Comparison of ENCODE assay signal across 27 mouse cellular contexts in the genomic region with DNA sequence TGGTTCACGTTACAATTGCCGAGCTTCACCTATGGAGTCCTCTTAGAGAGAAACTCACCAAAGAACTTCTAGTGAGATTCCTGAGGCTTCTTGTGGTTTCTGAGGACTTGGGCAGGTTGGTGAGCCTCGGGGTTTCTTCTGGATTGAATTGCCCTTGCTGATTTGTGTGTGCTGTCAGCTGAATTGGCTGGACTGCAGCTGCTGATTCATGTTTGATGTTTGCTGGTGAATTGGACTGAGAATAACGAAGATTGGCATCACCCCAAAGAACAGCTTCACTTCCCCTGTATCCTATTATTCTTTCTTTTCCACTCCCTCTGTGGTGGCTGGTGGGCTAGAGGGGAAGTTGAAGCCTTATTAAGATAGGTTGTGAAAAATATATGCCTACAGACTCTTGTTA.
A peak's percentile ranks its signal among the peaks of the same experiment; 100 is the strongest.
DNase-seq lines count a peak whose midpoint lies in the region; ATAC-seq and TF ChIP-seq lines count a peak whose summit lies in the region.
"Had no signal": no experiment of that assay in that cellular context is flagged by ENCODE, and none has a peak within 500 bp of the region (broad histone marks: within the 10 kb centered on the region; RNA-seq: fewer than 3 reads in every experiment).

No protein-coding gene starts in this region.

- no peaks in the 10 kb centered on the region for H3K4me1 ChIP-seq in forebrain, embryonic 15.5 days
- H3K4me1 ChIP-seq: forebrain, embryonic 12.5 days had no signal

- H3K4me3 ChIP-seq in forebrain, embryonic 15.5 days: no peak overlapping the region
- H3K4me3 ChIP-seq: embryonic facial prominence, embryonic 13.5 days; embryonic facial prominence, embryonic 15.5 days; erythroblast, embryonic 14.5 days; forebrain, embryonic 10.5 days; forebrain, embryonic 12.5 days had no signal

- DNase-seq in 3T3-L1 (ENCODE audit: low read depth, low spot score): peak; percentile 17
- DNase-seq in Muller cell, postnatal 12 days (ENCODE audit: inconsistent ontology term): peak; percentile 24
- DNase-seq in brain, embryonic 14.5 days (ENCODE audit: low read depth): peak; percentile 36
- no peak for DNase-seq in testis, postnatal 14 days (ENCODE audit: low spot score)
- DNase-seq: adrenal gland, adult 8-10 months; adrenal gland, postnatal 14 days; adrenal gland, postnatal 36 days; B cell, adult 2 months; cerebellum, adult 11 months; cerebellum, adult 18-20 months; cerebellum, adult 8-10 months; cerebellum, adult 9-11 months; cerebellum, postnatal 14 days; cerebellum, postnatal 36 days; embryo, embryonic 11 days; forebrain, postnatal 0 days had no signal

- H3K9ac ChIP-seq in forebrain, embryonic 15.5 days (replicated peaks): no peak overlapping the region
- H3K9ac ChIP-seq: embryonic facial prominence, embryonic 13.5 days; embryonic facial prominence, embryonic 15.5 days; forebrain, embryonic 12.5 days; forebrain, postnatal 0 days had no signal

- H3K27me3 ChIP-seq in forebrain, embryonic 15.5 days: no peaks in the 10 kb centered on the region
- H3K27me3 ChIP-seq: embryonic facial prominence, embryonic 13.5 days; embryonic facial prominence, embryonic 15.5 days; forebrain, embryonic 12.5 days; Patski had no signal

- TF ChIP-seq CTCF in brain, embryonic 14.5 days (IDR thresholded peaks at IDR 0.05; ENCODE audit: borderline replicate concordance, extremely low read depth, insufficient read depth, insufficient read length): no peak

- TF ChIP-seq POLR2A in brain, embryonic 14.5 days (IDR thresholded peaks at IDR 0.05; ENCODE audit: borderline replicate concordance, extremely low read depth, insufficient read depth, insufficient read length, poor library complexity, severe bottlenecking): no peak

- 63% methylated on average over 4 of the region's 4 CpGs for WGBS in forebrain, embryonic 15.5 days

- no peak for ATAC-seq in forebrain, embryonic 15.5 days (replicated peaks)
- ATAC-seq: activated CD4-positive, CD25-positive, alpha-beta regulatory T cell, adult 4 months; CD4-positive, CD25-positive, alpha-beta regulatory T cell, adult 4 months; forebrain, embryonic 14.5 days; forebrain, postnatal 0 days; Patski had no signal

- no peaks in the 10 kb centered on the region for H3K9me3 ChIP-seq in forebrain, embryonic 15.5 days
- H3K9me3 ChIP-seq: embryonic facial prominence, embryonic 13.5 days; embryonic facial prominence, embryonic 15.5 days; forebrain, embryonic 12.5 days had no signal

- no peak overlapping the region for H3K27ac ChIP-seq in forebrain, embryonic 15.5 days (replicated peaks)
- H3K27ac ChIP-seq: embryonic facial prominence, embryonic 13.5 days; embryonic facial prominence, embryonic 15.5 days; forebrain, embryonic 10.5 days; forebrain, embryonic 12.5 days had no signal

- H3K4me2 ChIP-seq in forebrain, embryonic 15.5 days (replicated peaks): no peak overlapping the region
- H3K4me2 ChIP-seq: embryonic facial prominence, embryonic 13.5 days; embryonic facial prominence, embryonic 15.5 days; forebrain, embryonic 12.5 days had no signal

- H3K36me3 ChIP-seq in forebrain, embryonic 15.5 days: no peaks in the 10 kb centered on the region
- H3K36me3 ChIP-seq: embryonic facial prominence, embryonic 13.5 days; embryonic facial prominence, embryonic 15.5 days; forebrain, embryonic 10.5 days; forebrain, embryonic 12.5 days; G1E had no signal
